Mouse (Mus musculus) kidney, embryonic 14.5 days (tissue): ENCODE results near the gene Syt9. TPM values are rescaled to one million over a fixed set of nuclear protein-coding genes. Genes with fewer than 3 reads are reported as not detected.

Experiments used
- ATAC-seq: fragments of 200-750 bp; cut with Nextera tagmentation; 2 replicates; pipeline ENCODE4 v1.8.0; 2017; ENCODE audit warnings: moderate number of reproducible peaks, mild to moderate bottlenecking, moderate TSS enrichment, moderate library complexity; ENCODE audit not compliant: low FRiP score, low TSS enrichment
- H3K27ac ChIP-seq: fragments of 300-500 bp; sonication (generic); 2 replicates; pipeline ENCODE4 v1.5.1; 2014; ENCODE audit warnings: low read depth, mild to moderate bottlenecking, low read length, moderate library complexity, mixed read lengths
- H3K27me3 ChIP-seq: fragments of 300-500 bp; sonication (generic); 2 replicates; pipeline ENCODE4 v1.6.1; 2014; ENCODE audit warnings: mild to moderate bottlenecking, low read length; ENCODE audit not compliant: control insufficient read depth, insufficient read depth
- H3K36me3 ChIP-seq: fragments of 300-500 bp; sonication (generic); 2 replicates; pipeline ENCODE4 v1.6.1; 2014; ENCODE audit warnings: low read length, mixed read lengths; ENCODE audit not compliant: control insufficient read depth, insufficient read depth
- H3K4me1 ChIP-seq: fragments of 300-500 bp; sonication (generic); 2 replicates; pipeline ENCODE4 v1.6.1; 2014; ENCODE audit warnings: low read length, mixed read lengths; ENCODE audit not compliant: control insufficient read depth, insufficient read depth
- H3K4me2 ChIP-seq: fragments of 300-500 bp; sonication (generic); replicated peaks from 2 replicates; pipeline ENCODE4 v1.6.1; 2014; ENCODE audit warnings: low read depth, mild to moderate bottlenecking, low read length
- H3K4me3 ChIP-seq: fragments of 300-500 bp; sonication (generic); 2 replicates; pipeline ENCODE4 v1.5.1; 2014; ENCODE audit warnings: mild to moderate bottlenecking, low read length
- H3K9ac ChIP-seq: fragments of 300-500 bp; sonication (generic); 2 replicates; pipeline ENCODE4 v1.6.1; 2014; ENCODE audit warnings: low read depth, mild to moderate bottlenecking, low read length, moderate library complexity
- H3K9me3 ChIP-seq: fragments of 300-500 bp; sonication (generic); 2 replicates; pipeline ENCODE4 v1.6.1; 2016; ENCODE audit warnings: low read length; ENCODE audit not compliant: control insufficient read depth
- WGBS: fragments of 180-500 bp; shearing (Covaris S2); extraction: QIAGEN DNeasy Blood & Tissue Kit; methylation state at CpG from one replicate; pipeline ENCODE4 v1.1.7; 2014; 5-methylcytosine and 5-hydroxymethylcytosine counted together
- polyA plus RNA-seq: library from polyadenylated mRNA; unstranded; fragments of >200 nt; fragmentation: Nextera tagmentation; extraction: Ambion mirVana; gene quantifications from 2 replicates; pipeline ENCODE4 v1.2.1, GENCODE M21; 2014

The Syt9 gene
- polyA plus RNA-seq, 1 experiment from 2014 or later: 4.8 TPM

- no peak overlapping the region for H3K4me3 ChIP-seq
- no peak overlapping the region for H3K9ac ChIP-seq
- no peak for ATAC-seq
- no peaks in the 10 kb centered on the region for H3K9me3 ChIP-seq
- H3K27ac ChIP-seq: no peak overlapping the region
- H3K27me3 ChIP-seq: no peaks in the 10 kb centered on the region
- H3K4me2 ChIP-seq: no peak overlapping the region
- WGBS: 64% methylated on average over 1 of the region's 1 CpGs
- no peaks in the 10 kb centered on the region for H3K4me1 ChIP-seq
- H3K36me3 ChIP-seq: no peaks in the 10 kb centered on the region
These were observed 174.5 kb downstream of the Syt9 start for GRCm38 (mm10) chr7:107545011-107545410.

- H3K9ac ChIP-seq: no peak overlapping the region
- no peaks in the 10 kb centered on the region for H3K36me3 ChIP-seq
- H3K4me1 ChIP-seq: no peaks in the 10 kb centered on the region
These were observed 177.3 kb downstream of the Syt9 start for GRCm38 (mm10) chr7:107547872-107548271.

DNA sequence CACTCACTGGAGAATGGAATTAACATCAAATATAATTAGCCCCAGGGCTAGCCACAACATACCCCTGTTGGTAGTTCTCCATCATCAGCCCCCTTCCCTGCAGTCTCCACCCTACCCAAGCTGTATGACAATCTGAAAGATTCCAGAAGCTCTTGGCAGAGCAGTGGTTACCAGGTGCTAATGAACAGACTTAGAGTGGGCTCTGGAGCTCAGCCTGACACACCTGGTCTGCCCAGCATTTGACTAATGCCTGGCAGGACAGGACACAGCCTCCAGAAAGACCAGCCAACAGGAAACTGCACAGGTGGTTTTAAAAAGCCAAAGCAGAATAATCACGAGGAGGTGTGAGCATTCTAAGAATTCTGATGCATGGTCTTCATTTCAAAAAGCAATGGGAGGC, 182.9 kb downstream of the Syt9 start:
- ATAC-seq: no peak
- WGBS: 64% methylated on average over 1 of the region's 1 CpGs

More at GRCm38 (mm10) chr7:107547872-107548271, 177.3 kb downstream of the Syt9 start:
- no peak overlapping the region for H3K4me2 ChIP-seq
- no peak for ATAC-seq
- 93% methylated on average over 3 of the region's 3 CpGs for WGBS
- no peak overlapping the region for H3K4me3 ChIP-seq
- no peaks in the 10 kb centered on the region for H3K9me3 ChIP-seq
- H3K27ac ChIP-seq: no peak overlapping the region
- no peaks in the 10 kb centered on the region for H3K27me3 ChIP-seq

DNA sequence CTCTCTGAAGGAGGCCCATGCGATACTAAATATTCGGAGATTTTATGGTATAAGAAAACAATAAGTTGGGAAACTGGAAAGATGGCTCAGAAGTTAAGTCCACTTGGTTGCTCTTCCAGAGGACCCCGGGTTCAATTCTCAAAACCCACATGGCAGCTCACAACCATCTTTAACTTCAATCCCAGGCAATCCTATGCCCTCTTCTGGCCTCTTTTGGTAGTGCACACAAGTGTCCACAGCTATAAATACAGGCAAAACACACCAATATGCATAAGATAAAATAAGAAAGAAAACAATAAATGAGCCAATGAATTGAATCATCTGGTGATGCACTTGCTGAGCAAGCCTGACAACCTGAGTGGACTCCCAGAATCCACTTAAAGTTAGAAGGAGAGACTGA, 185.4 kb downstream of the Syt9 start:
- Histone ChIP-seq H3K36me3 (no peaks in the 10 kb centered on the region), H3K4me1 (no peaks in the 10 kb centered on the region), H3K9me3 (no peaks in the 10 kb centered on the region), H3K9ac (no peak overlapping the region), H3K4me3 (no peak overlapping the region), H3K27me3 (no peaks in the 10 kb centered on the region), H3K27ac (no peak overlapping the region), H3K4me2 (no peak overlapping the region)
- no peak for ATAC-seq
- 90% methylated on average over 3 of the region's 3 CpGs for WGBS

More for the DNA sequence above, 182.9 kb downstream of the Syt9 start:
- no peaks in the 10 kb centered on the region for H3K4me1 ChIP-seq
- H3K9me3 ChIP-seq: no peaks in the 10 kb centered on the region
- H3K27ac ChIP-seq: no peak overlapping the region
- H3K4me3 ChIP-seq: no peak overlapping the region
- no peak overlapping the region for H3K9ac ChIP-seq
- no peak overlapping the region for H3K4me2 ChIP-seq
- H3K36me3 ChIP-seq: no peaks in the 10 kb centered on the region
- H3K27me3 ChIP-seq: no peaks in the 10 kb centered on the region

- no peak for ATAC-seq
- WGBS: 75% methylated on average over 2 of the region's 2 CpGs
- H3K9me3 ChIP-seq: no peaks in the 10 kb centered on the region
- no peak overlapping the region for H3K9ac ChIP-seq
- H3K4me2 ChIP-seq: no peak overlapping the region
- H3K27me3 ChIP-seq: no peaks in the 10 kb centered on the region
- peaks cover 9% of the 10 kb centered on the region; the same call in 1 of the 2 replicates for H3K4me1 ChIP-seq
- H3K36me3 ChIP-seq: no peaks in the 10 kb centered on the region
- H3K27ac ChIP-seq: no peak overlapping the region
- H3K4me3 ChIP-seq: no peak overlapping the region
These were observed 190.1 kb downstream of the Syt9 start for GRCm38 (mm10) chr7:107560675-107561074.

- H3K27ac ChIP-seq: no peak overlapping the region
- no peaks in the 10 kb centered on the region for H3K9me3 ChIP-seq
- H3K4me3 ChIP-seq: no peak overlapping the region
- H3K27me3 ChIP-seq: no peaks in the 10 kb centered on the region
- H3K4me1 ChIP-seq: peaks cover 10% of the 10 kb centered on the region
- H3K36me3 ChIP-seq: no peaks in the 10 kb centered on the region
- no peak for ATAC-seq
- H3K9ac ChIP-seq: no peak overlapping the region
- no peak overlapping the region for H3K4me2 ChIP-seq
- 87% methylated on average over 3 of the region's 3 CpGs for WGBS
These were observed 191.1 kb downstream of the Syt9 start for GRCm38 (mm10) chr7:107561584-107561983.

- peaks cover 15% of the 10 kb centered on the region for H3K4me1 ChIP-seq
- H3K27ac ChIP-seq: no peak overlapping the region
- no peaks in the 10 kb centered on the region for H3K36me3 ChIP-seq
- no peak overlapping the region for H3K4me2 ChIP-seq
- 9% methylated on average over 2 of the region's 2 CpGs for WGBS
- peak; percentile 8; the same call in 1 of the 2 replicates for ATAC-seq
- H3K27me3 ChIP-seq: no peaks in the 10 kb centered on the region
- no peak overlapping the region for H3K4me3 ChIP-seq
- no peaks in the 10 kb centered on the region for H3K9me3 ChIP-seq
- H3K9ac ChIP-seq: no peak overlapping the region
These were observed 193.2 kb downstream of the Syt9 start for GRCm38 (mm10) chr7:107563727-107564126.

DNA sequence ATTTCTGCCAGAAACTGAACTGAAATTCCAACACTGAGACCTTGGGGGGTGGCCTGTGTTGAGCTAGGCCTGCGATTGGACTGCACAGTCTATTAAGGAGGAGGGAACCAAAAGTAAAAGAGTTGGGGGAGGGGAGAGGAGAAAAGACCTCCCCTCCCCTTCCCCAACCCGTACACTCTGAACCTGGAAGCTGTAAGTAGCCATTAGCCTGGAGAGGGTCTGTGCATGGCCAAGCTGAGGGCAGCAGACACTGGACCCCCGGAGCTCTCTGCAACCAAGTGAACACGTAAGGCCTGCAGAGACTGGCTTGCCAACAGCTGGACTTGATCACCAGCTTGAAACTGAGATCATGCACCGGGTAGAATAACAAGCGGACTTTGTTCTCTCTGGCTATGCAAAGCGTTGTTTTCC, 196.7 kb downstream of the Syt9 start, which contains the start of gene Olfml1:
TSS of gene Olfml1 (plus strand) at position 186 of the 411 bp plus-strand sequence.
- Histone ChIP-seq H3K27me3 (no peaks in the 10 kb centered on the region), H3K4me3 (peak within 1 kb of the TSS; percentile 42), H3K4me2 (peak within 1 kb of the TSS; percentile 52), H3K9ac (peak within 1 kb of the TSS; percentile 47; the same call in 1 of the 2 replicates), H3K27ac (peak within 1 kb of the TSS; percentile 93), H3K36me3 (peaks cover 5% of the 10 kb centered on the region; the same call in 1 of the 2 replicates), H3K9me3 (peaks cover 5% of the 10 kb centered on the region; the same call in 1 of the 2 replicates), H3K4me1 (peaks cover 19% of the 10 kb centered on the region)
- ATAC-seq: peak; percentile 95
- WGBS: 16% methylated on average over 7 of the region's 7 CpGs

GRCm38 (mm10) chr7:107567674-107568073, 197.1 kb downstream of the Syt9 start:
- Histone ChIP-seq H3K9ac (peak overlapping the region; percentile 47; the same call in 1 of the 2 replicates), H3K27me3 (no peaks in the 10 kb centered on the region), H3K4me2 (peak overlapping the region; percentile 52), H3K4me1 (peaks cover 19% of the 10 kb centered on the region), H3K27ac (peak overlapping the region; percentile 93), H3K4me3 (peak overlapping the region; percentile 42), H3K9me3 (peaks cover 5% of the 10 kb centered on the region; the same call in 1 of the 2 replicates), H3K36me3 (peaks cover 5% of the 10 kb centered on the region; the same call in 1 of the 2 replicates)
- no peak for ATAC-seq
- 26% methylated on average over 5 of the region's 5 CpGs for WGBS
